Comparison of ENCODE assay signal across 8 mouse cellular contexts in genomic region chrX:53670294-53670693, GRCm38 (mm10). TPM values are rescaled to one million over a fixed set of nuclear protein-coding genes. Genes with fewer than 3 reads are reported as not detected.
DNase-seq lines count a peak whose midpoint lies in the region; ATAC-seq and TF ChIP-seq lines count a peak whose summit lies in the region.

TSS of gene Rtl8b (minus strand) at chrX:53670408.

- peak within 1 kb of the TSS; percentile 59 for H3K4me2 ChIP-seq in heart, embryonic 13.5 days
- H3K4me2 ChIP-seq in kidney, postnatal 0 days (ENCODE audit: low read length), result peak within 1 kb of the TSS; percentile 37

- 10% methylated on average over 12 of the region's 15 CpGs for WGBS in heart, embryonic 13.5 days
- 27% methylated on average over 12 of the region's 15 CpGs for WGBS in kidney, postnatal 0 days
- WGBS in liver, adult 2 months, result 2% methylated on average over 11 of the region's 15 CpGs

- ATAC-seq in heart, embryonic 13.5 days (ENCODE audit: extremely low read depth, insufficient number of reproducible peaks, low FRiP score, low TSS enrichment), result no peak
- peak; percentile 92 for ATAC-seq in kidney, postnatal 0 days (replicated peaks; ENCODE audit: low FRiP score, low read depth)
- ATAC-seq in monocyte, adult 5-6 weeks (replicated peaks; ENCODE audit: insufficient number of reproducible peaks, low FRiP score, low TSS enrichment, poor library complexity, severe bottlenecking), result peak; percentile 80

- H3K9ac ChIP-seq in heart, embryonic 13.5 days, result peak within 1 kb of the TSS; percentile 63
- no peak within 1 kb of the TSS for H3K9ac ChIP-seq in kidney, postnatal 0 days (ENCODE audit: low read depth, low read length)
- H3K9ac ChIP-seq in liver, adult 2 months (ENCODE audit: low read depth, low read length), result no peak within 1 kb of the TSS

- peak within 1 kb of the TSS; percentile 59; the same call in 1 of the 2 replicates for H3K27ac ChIP-seq in heart, embryonic 13.5 days (replicated peaks)
- H3K27ac ChIP-seq in kidney, postnatal 0 days, result no peak within 1 kb of the TSS; the same call in 1 of the 2 replicates
- no peak within 1 kb of the TSS for H3K27ac ChIP-seq in liver, adult 2 months (replicated peaks; ENCODE audit: insufficient read depth, low read depth, low read length)

- H3K27me3 ChIP-seq in heart, embryonic 13.5 days (replicated peaks), result no peaks in the 10 kb centered on the region
- no peaks in the 10 kb centered on the region for H3K27me3 ChIP-seq in kidney, postnatal 0 days (ENCODE audit: insufficient read depth, low read length)
- H3K27me3 ChIP-seq in liver, adult 2 months (ENCODE audit: control insufficient read depth, insufficient read depth, low read length), result no peaks in the 10 kb centered on the region

- DNase-seq in 3134 (ENCODE audit: extremely low read depth, insufficient read length, low spot score), result peak; percentile 72
- peak; percentile 98 for DNase-seq in brain, adult 2 months (ENCODE audit: low read depth, low spot score)
- peak; percentile 65 for DNase-seq in fibroblast of lung, adult 2 months (ENCODE audit: low read depth)
- DNase-seq in kidney, postnatal 0 days (ENCODE audit: low spot score), result peak; percentile 93
- DNase-seq in liver, adult 2 months (ENCODE audit: extremely low read depth, low read depth, low spot score), result peak; percentile 78
- peak; percentile 66 to 73 for DNase-seq in spleen, postnatal 36 days (ENCODE audit: low spot score in 2 of 2)

- H3K4me3 ChIP-seq in heart, embryonic 13.5 days, result peak within 1 kb of the TSS; percentile 46
- peak within 1 kb of the TSS; percentile 17; the same call in 1 of the 2 replicates for H3K4me3 ChIP-seq in kidney, postnatal 0 days (replicated peaks; ENCODE audit: low read depth, low read length)
- H3K4me3 ChIP-seq in liver, adult 2 months (ENCODE audit: insufficient read depth, low read depth, low read length), result peak within 1 kb of the TSS; percentile 48

- H3K4me1 ChIP-seq in heart, embryonic 13.5 days, result no peaks in the 10 kb centered on the region
- H3K4me1 ChIP-seq in kidney, postnatal 0 days (replicated peaks; ENCODE audit: insufficient read depth, low read length), result no peaks in the 10 kb centered on the region
- no peaks in the 10 kb centered on the region for H3K4me1 ChIP-seq in liver, adult 2 months (ENCODE audit: control insufficient read depth, insufficient read depth, low read length)

- H3K79me2 ChIP-seq in liver, adult 2 months (ENCODE audit: control insufficient read depth, insufficient read depth, low read length), result no peaks in the 10 kb centered on the region

- H3K9me3 ChIP-seq in heart, embryonic 13.5 days, result no peaks in the 10 kb centered on the region
- no peaks in the 10 kb centered on the region for H3K9me3 ChIP-seq in kidney, postnatal 0 days (replicated peaks; ENCODE audit: low read length)

- H3K36me3 ChIP-seq in heart, embryonic 13.5 days, result no peaks in the 10 kb centered on the region
- no peaks in the 10 kb centered on the region for H3K36me3 ChIP-seq in kidney, postnatal 0 days (ENCODE audit: insufficient read depth, low read length)
- no peaks in the 10 kb centered on the region for H3K36me3 ChIP-seq in liver, adult 2 months (ENCODE audit: control insufficient read depth, insufficient read depth, low read length)

- TF ChIP-seq CTCF in kidney, postnatal 0 days (IDR thresholded peaks at IDR 0.05; ENCODE audit: low read depth), result no peak
- TF ChIP-seq CTCF in liver, adult 2 months (IDR thresholded peaks at IDR 0.05; ENCODE audit: low read depth, low read length), result no peak

- TF ChIP-seq POLR2A in liver, adult 2 months (IDR thresholded peaks at IDR 0.05; ENCODE audit: extremely low read depth, insufficient read depth, low read length), result no peak

RNA-seq across cellular contexts. Expression of gene Rtl8b, which starts in this region (rescaled TPM):
- 65.3 and 77.3 TPM in 2 replicates for polyA plus RNA-seq in heart, embryonic 13.5 days (2015; fragmentation: Nextera tagmentation; extraction: Ambion mirVana)
- polyA plus RNA-seq in kidney, postnatal 0 days (2015; fragmentation: Nextera tagmentation; extraction: Ambion mirVana), result 78.5 and 82.8 TPM in 2 replicates
- total RNA-seq in liver, adult 2 months (2014; rRNA removed), result 3.8 and 6.7 TPM in 2 replicates
- polyA plus RNA-seq in liver, adult 2 months (2012; rRNA removed), result 23.2 and 27.2 TPM in 2 replicates
- total RNA-seq in monocyte, adult 5-6 weeks (2017), result 0.96 to 4.9 TPM (median 1.9 TPM) in 3 replicates
